Mouse (Mus musculus) liver, adult 2 months (tissue): ENCODE measurements around the gene Sugt1.

Experiments used
- CTCF ChIP-seq: fragments of 200-500 bp; IDR thresholded peaks from 2 replicates; pipeline ENCODE4 v1.5.1; 2011; ENCODE audit warnings: low read depth, low read length, control low read depth
- POLR2A ChIP-seq: fragments of 200-500 bp; IDR thresholded peaks from 2 replicates; pipeline ENCODE4 v1.6.1; 2011; ENCODE audit warnings: low read length, control low read depth; ENCODE audit not compliant: insufficient read depth; ENCODE audit errors: extremely low read depth

- TF ChIP-seq POLR2A (no peak), CTCF (no peak)
Observed at GRCm38 (mm10) chr14:79680652-79681051, 93.2 kb downstream of the Sugt1 start.
